Mouse (Mus musculus) left cerebral cortex, adult 11 months (tissue): ENCODE data around the gene Fam135a.
"Not testable (repeated sequence)": the region's sequence is repeated elsewhere in the genome, so short reads cannot be mapped to it uniquely, and the experiment has no call there.

ENCODE experiments used
- DNase-seq: peaks from one replicate; pipeline ENCODE4 v3.0.0; 2022; ENCODE audit warnings: low spot score

Fam135a gene

DNA sequence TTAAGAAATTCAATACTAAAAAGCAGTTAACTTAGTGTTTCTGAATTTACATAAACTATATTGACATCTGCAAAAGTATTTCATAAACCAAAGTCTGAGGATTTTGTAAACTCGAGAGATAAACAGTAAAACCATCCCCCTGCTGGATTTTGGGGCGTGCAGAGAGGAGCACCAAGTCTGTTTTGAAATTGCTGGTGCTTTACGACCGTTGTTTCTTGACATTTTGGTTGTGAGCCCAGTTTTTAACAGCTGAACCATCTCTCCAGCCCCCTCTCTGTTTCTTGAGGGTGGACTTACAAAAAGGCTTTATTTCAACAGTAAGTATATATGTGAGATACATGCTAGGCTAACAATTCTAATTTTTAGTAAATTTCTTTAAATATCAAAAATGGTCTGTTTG is 33.4 kb downstream of the Fam135a start:
- no peak for DNase-seq

DNA sequence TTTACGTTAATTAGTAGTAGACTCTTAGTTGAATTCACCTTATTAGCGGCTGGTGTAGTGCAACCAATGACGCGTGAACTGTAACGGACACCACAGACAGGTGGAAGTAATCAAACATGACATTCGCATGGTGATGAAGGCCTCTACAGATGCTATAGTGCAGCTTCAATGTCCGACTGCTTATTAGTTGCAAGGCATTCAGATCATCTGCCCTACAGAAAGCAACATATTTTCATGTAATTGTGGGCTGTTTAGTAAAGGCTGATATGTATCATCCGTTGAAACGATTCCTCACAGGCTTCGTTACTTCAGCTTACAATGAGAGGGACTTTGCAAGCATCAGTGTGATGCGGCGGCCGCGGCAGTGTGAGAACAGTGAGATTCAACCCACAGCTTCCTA is 44.4 kb downstream of the Fam135a start:
- no peak for DNase-seq

DNA sequence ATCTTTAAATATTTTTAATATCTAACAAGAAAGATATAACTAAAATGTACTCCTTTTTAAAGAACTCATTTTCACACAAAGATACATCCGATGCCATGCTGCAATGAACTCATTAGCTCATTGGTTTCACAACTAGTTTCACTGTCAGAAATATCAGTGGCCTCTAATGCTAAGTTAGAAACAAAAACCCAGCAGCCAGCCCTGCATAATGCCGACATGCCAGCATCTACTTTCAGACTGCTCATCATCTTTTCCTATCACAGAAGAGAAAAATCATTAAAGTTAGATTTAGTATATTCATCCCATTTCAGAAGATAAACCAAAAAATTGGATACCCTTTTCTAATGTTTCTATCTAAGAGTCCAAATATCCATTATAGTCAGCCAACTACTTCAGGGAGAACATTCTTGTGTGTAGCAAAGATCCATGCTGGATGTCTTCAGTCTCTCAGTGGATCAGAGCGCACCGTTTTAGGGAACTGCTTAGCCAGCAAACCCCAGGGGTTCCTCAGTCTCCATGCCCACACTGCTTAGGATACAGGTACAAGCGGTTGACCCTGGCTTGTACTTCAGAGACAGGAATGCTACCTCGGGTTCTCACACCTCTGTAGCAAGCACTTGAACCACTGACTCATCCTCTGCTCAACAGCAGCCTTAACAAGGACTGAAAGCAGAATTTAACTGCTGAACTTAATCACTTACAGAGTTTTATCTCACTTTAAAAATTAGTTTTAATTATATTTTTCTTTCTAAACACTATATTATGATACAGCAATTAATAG is 53.2 kb downstream of the Fam135a start:
- DNase-seq = no peak

DNA sequence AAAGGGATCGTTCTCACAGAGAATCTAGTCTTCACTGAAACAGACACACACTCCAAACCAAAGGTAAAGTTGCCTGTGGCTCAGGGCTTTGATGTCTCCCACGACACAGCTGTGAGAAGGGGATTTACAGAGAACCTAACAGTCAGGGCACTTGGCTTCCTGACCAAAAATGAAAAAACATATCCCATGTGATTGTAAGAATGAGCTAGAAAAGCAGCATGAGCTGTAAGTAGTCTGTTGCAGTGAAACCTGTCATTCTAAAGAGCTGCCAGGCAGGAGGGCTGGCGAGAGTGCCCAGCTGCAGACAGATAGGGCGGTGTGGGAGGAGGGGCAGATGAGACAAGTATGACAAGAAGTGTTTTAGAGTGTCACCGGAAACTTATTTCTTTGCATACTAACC is 54.5 kb downstream of the Fam135a start:
- no peak for DNase-seq

DNA sequence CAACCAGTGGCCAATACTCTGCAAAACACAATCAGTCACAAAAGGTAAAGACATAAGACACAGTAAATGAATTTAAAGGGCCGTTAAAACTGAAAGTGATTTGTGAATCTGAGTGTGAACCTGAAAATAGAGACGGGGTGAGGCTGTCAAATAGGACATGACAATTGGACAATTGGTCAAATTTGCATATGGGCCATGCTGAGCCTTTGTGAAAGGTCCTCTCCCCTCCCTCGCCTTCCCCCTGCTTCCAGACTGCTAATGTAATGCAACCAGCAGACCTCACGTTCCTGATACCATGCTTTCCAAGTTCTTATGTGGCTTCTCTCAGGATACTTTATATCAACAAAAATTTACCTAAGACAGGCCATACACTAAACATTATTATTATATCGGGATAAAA is 57.1 kb downstream of the Fam135a start:
- DNase-seq = no peak

DNA sequence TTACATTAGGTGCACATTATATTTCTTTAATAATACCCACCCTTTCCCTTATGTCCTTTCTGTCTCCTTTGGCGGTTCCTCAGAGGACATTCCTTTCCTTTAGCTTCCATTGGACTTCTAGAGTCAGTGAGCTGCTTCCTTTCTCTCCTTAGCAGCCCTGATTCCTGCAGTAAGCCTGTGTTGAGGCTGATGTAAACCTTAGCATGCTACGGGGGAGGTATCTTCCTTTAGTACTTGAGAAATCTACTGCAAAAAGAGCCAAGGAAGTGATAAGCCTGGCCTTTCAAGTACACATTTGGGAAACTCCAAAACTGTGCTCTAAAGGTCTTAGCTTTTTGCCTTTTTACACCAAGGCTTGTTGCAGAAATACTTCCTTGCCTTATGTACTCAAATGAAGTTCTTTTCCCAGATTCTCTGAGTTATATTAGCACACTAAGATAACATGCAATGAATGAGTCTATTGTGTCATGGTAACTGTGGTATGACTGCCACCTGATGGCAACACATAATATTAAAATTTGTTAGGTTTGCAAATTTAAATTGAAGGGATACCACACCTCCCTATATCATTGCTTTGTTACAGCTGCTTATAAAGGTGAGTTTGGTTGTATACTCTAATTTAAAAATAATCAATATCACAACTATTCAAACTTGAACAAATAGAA is 66.2 kb downstream of the Fam135a start:
- peak; percentile 15 for DNase-seq

DNA sequence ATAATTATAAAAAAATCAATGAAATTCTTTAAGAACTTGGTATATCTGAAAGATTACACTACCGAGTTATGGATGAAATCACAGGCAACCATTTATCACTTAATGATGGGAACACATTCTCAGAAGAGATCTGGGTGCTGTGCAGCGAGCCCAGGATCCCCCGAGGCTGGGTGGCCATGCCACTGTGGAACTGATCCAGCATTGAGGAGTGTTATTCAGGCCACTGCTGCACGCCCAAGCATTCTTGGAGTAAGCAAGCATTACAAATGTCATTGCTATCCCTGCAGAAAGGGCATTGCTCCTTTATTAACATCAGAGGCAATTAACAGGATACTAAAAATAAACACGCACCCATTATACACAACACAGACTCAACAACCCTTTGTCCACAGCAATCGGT is 89.3 kb downstream of the Fam135a start:
- DNase-seq = no peak

DNA sequence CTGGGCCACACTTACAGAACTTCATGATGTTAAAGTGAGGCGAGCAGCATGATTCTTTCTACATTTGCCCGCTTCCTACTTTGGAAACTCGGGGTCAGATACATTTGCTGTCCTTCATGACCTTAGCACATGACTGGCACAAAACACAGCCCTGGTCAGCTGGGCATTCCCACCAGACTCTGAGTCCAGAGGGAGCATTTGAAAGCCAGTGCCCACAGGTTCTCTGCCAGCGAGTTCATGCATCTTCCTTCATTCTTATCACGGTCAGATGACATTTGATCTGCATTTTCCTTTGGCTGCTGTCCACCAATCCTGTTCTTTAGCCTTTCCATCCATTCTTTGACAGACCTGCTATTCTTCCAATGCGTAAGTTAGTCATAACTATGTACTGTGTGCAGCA is 90.1 kb downstream of the Fam135a start:
- DNase-seq = no peak

DNA sequence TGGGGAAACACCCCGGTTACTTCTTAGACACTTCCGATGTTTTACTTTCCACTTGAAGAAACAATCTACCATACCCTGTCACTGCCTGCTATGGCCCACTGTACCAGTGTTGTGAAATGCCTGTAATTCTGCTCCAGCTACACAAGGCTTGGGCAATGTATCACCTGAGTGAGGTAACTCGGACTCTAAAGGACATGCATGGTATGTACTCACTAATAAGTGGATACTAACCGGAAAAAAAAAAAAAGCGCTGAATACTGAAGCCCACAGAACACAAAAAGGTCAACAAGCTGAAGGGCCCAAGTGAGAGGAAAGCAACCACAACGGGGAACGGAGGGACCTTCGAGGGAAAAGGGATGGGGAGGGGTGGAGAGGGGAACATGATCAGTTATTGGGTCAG is 92.5 kb downstream of the Fam135a start:
- DNase-seq = no peak

DNA sequence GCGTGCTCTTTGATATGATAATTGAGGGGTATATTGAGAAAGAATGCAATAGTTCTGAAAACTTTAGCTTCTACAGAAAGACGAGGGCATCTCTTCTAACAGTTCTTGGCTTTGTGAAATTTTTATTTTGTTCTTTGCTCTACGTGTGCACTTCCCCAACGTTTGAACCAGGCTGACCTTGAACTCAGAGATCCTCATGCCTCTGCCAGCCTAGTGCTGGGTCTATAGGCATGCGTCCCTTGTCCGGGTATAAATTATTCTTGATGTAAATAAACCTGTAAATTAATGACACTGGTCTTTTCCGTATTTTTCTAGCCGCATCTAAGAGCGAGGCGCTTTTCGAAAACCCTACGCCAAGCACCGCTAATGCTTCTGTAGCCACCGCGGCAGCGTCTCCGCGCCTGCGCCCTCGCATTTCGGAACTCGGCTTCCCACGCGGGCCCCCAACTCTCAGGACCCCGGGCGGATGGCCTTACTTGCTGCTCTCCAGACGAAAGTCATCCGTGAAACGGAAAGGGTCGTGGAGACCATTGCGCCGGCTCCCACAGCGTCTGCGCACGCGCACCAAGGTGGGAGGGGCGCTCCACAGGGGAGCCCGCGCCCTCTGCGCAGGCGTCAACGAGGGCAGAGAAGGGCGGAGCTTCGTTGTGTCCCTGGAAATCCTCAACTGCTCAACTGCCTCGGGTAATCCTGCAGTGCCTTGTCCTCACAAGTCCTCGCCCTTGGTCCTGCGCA is 94.9 kb downstream of the Fam135a start, which contains the start of gene Sdhaf4:
TSS of gene Sdhaf4 (minus strand) at position 587 of the 735 bp plus-strand sequence.
- peak; percentile 89 for DNase-seq

DNA sequence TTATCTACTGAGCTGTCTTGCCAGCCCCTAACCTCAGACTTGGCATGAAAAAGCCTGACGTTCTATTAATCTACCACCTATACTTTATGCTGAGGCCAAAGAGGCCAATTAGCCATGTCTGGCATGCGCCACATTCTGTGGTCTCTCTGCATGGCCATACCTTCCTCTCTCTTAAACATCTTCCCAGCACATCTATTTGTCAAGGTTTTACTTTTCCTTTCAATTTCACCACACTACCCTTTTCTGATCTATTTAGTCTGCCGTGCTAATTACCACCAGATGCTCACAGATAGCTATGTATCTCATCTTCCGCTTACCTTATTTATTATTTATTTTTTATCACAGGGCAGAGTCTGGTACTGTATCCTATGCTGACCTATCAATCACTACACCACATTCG is 100.8 kb downstream of the Fam135a start:
- no peak for DNase-seq

DNA sequence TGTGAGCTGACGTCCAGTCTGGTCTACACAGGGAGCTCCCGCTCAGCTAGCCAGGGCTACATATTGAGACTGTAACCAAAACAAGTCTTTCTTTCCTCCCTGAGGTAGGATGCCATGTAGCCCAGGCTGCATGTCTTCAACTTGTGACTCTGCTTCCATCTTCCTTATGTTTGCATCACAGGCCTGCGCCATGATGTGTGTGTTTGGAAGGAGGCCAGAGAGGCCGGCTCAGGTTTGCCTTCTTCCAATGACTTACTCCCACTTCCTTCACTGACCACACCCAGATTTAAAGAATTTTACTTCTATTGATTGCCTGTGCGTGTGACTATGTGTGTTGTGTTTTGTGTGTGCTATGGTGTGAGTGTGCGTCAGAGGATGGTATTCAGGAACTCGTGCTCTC is 101.3 kb downstream of the Fam135a start:
- no peak for DNase-seq

DNA sequence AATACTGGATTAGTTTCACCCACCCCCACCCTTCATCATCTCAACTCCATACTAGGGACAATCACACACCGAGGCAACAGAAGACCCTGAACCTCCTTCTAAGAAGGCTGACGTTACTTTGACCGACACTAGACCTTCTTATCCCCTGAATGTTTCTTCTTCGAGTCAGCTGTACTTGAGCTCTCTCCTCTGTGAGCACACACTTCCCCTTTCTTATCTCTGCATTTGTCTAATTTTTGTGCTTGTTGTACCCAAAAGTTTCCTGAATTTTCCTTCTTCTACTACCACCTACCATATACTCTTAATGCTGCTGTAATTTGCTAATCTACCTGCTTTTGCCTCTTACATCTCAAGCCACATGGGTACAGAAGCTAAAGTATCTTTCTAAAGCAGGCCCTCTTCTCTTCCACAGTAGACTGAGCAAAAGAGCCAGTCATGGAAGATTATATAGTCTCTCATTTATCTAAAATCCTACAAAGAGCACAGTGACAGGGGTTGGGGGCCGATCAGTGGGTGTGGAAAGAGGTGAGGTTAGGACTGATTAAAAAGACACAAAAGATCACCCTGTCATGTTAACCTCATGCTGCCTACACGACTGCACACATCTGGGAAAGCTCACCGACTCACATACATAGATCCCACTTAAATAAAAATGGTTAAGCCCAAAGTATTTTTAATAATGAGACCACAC is 101.9 kb downstream of the Fam135a start:
- no peak for DNase-seq

DNA sequence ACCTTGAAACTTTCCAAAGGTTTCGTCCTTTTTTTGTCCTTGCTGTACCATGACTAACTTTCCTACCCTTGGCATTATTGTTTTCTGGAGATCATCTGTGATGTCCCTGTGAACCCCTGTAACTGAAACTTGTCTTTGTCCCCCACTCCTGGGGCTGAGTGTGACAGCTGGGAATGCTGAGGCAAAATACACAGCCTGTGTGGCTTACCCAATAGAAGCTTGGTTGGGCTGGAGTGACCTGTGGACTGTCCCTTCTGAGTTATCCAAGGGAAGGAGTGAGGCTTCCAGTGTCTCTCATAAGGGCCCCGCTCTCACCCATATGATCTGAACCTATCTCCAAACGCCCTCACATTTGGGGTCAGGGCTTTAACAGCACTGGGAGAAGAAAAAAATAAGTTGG is 102.6 kb downstream of the Fam135a start:
- no peak for DNase-seq

DNA sequence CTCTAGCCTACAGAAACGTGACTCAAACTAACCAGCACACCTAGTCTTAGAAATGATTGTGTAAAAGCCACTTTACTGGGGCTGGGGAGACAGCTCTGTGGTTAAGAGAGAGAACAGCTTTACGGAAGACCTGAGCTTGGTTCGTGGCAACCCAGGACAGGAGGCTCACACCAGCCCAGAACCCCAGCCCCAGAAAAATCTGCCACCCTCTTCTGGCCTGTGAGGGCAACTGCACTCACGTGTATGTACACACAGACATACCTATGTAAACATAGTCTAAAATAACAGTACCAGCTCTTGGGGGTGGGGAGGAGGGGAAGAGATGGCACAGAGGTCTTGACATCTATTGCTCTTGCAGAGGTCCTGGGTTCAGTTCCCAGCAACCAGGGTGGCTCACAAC is 104.7 kb downstream of the Fam135a start:
- DNase-seq = no peak

DNA sequence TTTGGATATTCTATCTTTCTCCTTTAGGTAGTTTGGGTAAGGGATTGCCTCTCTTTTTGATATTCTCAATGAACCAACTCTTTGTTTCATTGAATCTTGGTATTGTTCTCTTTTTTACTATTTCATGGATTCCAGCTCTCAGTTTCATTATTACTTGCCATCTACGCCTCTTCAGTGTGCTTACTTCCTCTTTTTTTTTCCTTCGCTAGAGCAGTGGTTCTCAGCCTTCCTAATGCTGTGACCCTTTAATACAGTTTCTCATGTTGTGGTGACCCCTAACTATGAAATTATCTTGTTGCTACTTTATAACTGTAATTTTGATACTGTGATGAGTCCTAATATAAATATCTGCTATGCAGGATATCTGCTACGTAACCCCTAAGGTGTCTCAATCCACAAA is 117.0 kb downstream of the Fam135a start:
- no peak for DNase-seq

DNA sequence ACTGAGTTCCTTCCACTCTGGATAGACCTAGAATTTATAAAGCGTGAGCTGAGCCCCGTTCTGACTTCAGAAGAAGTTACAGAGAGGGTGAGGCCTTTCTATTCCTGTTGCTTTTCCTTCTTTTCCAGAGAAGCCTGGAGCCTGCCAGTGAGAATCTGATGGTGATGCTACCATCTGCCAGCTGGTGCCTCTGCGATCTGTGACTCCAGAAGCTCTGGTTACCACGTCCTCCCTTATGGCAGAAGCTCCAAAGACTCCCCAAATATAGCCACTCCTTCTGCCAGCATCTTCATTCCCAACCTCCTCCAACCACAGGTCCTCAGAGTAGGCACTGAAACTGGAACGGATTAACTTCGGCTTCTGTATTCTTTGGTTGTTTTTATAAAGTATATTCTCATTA is 121.9 kb downstream of the Fam135a start:
- peak; percentile 53 for DNase-seq

DNA sequence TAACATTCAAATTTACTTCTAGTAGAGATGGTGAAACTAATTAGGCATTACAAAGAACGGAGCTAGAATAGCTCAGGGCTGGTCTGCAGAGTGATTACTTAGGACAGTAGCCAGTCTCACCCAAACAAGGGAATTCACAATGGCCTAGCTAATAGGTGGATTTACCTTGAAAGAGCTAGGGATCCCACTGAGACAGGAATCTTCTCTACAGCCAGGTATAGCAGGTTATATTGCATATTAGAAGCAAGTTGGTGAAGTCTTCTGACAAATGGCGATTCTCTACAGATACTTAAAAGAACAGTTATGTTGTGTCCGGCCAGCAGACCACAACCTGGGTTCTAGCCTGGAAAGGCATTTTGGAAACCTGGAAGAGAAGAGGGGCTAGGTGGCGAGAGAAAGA is 129.0 kb downstream of the Fam135a start:
- not testable (repeated sequence) for DNase-seq

DNA sequence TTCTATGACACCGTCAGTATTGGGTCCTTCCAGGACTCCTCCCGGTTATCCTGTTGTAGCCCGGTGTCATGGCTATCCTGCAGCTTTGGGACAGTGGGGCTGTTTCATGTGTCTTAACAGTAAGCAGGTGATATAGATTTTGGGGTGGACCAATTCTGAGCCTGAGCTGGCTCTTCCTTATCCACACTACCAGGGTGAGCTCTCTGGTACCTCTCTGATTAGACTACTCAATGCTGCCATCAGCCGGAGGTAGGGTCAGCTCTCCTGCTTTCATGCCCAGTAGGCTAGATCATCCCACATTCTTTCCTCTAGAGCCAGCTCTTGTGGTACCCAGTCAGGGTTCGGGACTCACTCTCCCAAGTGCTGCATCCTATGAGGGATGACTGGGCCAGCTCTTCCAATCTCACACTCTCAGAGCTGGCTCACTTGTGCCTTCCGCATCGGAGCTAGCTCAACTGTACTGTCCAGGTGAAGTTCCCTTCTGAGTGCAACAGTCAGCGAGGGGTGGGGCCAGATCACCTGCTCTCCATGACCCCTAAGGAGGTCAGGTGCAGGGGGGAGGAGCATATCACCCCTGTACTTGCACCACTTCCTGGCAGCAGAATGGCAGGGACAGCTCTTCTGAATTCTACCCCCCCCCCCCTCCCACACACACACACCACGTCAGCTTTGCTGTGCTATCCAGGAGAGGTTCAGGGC is 132.0 kb downstream of the Fam135a start:
- no peak for DNase-seq

DNA sequence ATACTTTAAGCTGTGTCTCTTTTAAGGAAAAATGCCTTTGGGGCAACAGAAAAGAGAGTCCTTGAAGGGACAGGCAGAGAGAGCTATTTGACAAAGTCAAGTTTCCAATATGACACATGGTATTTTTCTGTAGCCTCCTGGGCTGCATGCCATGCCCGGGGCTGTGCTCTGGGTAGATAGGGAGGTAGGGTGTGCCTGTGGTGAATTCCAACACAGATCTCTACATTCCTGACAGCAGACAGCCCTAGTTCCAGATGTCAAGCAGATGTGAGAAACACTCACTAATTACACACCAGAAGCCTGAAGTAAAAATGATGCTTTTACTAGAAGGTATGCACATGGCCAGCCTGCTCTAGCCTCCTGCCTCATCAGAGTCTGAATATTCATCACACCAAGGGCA is 133.9 kb downstream of the Fam135a start:
- DNase-seq = no peak
